ENCODE assay signal across 10 mouse cellular contexts in the genomic region with DNA sequence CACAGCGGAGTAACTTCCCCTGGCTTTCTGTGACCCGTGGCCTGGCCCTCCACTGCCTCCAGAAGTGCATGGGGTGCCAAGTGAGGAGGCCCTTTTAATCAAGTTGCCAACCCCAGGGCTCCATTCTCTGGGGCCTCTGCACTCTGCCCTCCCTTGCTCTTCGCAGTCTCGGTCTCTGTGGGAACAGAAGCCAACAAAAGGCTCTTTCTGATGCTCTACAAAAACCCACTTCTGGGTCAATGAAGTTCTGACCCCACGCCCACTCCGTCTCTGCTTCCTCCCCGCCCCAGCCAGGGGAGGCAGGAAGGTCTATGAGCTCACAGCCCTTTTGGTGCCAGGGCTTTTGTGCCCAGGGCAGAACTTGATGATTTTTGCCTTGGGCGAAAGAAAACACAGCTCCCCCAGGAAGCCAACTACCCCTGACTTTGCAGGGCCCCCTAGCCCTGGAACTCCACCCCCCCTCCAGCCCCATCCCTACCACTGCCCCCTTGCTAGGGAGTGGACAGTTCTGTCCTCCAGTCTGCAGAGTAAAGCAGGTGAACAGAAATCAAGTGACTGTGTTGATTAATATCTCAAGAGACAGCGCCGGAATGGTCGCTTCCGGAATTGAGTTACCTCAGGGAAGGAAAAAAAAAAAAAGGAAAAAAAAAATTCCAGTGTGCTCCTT.
A peak's percentile ranks its signal among the peaks of the same experiment; 100 is the strongest.
DNase-seq lines count a peak whose midpoint lies in the region; ATAC-seq lines count a peak whose summit lies in the region.
"Had no signal": no experiment of that assay in that cellular context is flagged by ENCODE, and none has a peak within 500 bp of the region (broad histone marks: within the 10 kb centered on the region; RNA-seq: fewer than 3 reads in every experiment).

No protein-coding gene starts in this region.

- ATAC-seq in limb, embryonic 12.5 days (ENCODE audit: insufficient number of reproducible peaks, insufficient read depth, low FRiP score, low TSS enrichment, low read depth) = no peak
- peak; percentile 42 for ATAC-seq in forebrain, embryonic 12.5 days (ENCODE audit: low FRiP score)
- ATAC-seq in kidney, embryonic 16.5 days (ENCODE audit: low FRiP score, low TSS enrichment) = peak; percentile 57
- peak; percentile 71 for ATAC-seq in midbrain, embryonic 16.5 days

- H3K27me3 ChIP-seq in limb, embryonic 12.5 days = peaks cover 4% of the 10 kb centered on the region; the same call in 1 of the 2 replicates
- H3K27me3 ChIP-seq in limb, embryonic 10.5 days (ENCODE audit: low read depth, poor library complexity, severe bottlenecking) = peaks cover 16% of the 10 kb centered on the region
- no peaks in the 10 kb centered on the region for H3K27me3 ChIP-seq in forebrain, embryonic 12.5 days
- no peaks in the 10 kb centered on the region for H3K27me3 ChIP-seq in kidney, embryonic 16.5 days (ENCODE audit: insufficient read depth, low read length)
- no peaks in the 10 kb centered on the region for H3K27me3 ChIP-seq in midbrain, embryonic 16.5 days (ENCODE audit: control insufficient read depth, insufficient read depth, low read depth, low read length)
- H3K27me3 ChIP-seq: stomach, embryonic 15.5 days had no signal

- H3K4me1 ChIP-seq in limb, embryonic 12.5 days (replicated peaks) = peaks cover 51% of the 10 kb centered on the region
- peaks cover 45% of the 10 kb centered on the region for H3K4me1 ChIP-seq in limb, embryonic 10.5 days
- H3K4me1 ChIP-seq in forebrain, embryonic 12.5 days = peaks cover 70% of the 10 kb centered on the region
- H3K4me1 ChIP-seq in kidney, embryonic 16.5 days (ENCODE audit: insufficient read depth, low read length) = peaks cover 57% of the 10 kb centered on the region
- H3K4me1 ChIP-seq in midbrain, embryonic 16.5 days (ENCODE audit: control insufficient read depth, insufficient read depth, low read length) = peaks cover 35% of the 10 kb centered on the region

- H3K4me2 ChIP-seq in limb, embryonic 12.5 days = no peak overlapping the region
- peak overlapping the region; percentile 5 for H3K4me2 ChIP-seq in forebrain, embryonic 12.5 days
- no peak overlapping the region for H3K4me2 ChIP-seq in kidney, embryonic 16.5 days (replicated peaks; ENCODE audit: low read depth, low read length)
- H3K4me2 ChIP-seq in midbrain, embryonic 16.5 days (ENCODE audit: low read length) = peak overlapping the region; percentile 17; the same call in 1 of the 2 replicates
- H3K4me2 ChIP-seq: stomach, embryonic 15.5 days had no signal

- WGBS in limb, embryonic 12.5 days = 65% methylated on average over 12 of the region's 12 CpGs
- 72% methylated on average over 12 of the region's 12 CpGs for WGBS in limb, embryonic 10.5 days
- WGBS in forebrain, embryonic 12.5 days = 11% methylated on average over 12 of the region's 12 CpGs
- WGBS in kidney, embryonic 16.5 days = 15% methylated on average over 12 of the region's 12 CpGs
- 16% methylated on average over 12 of the region's 12 CpGs for WGBS in midbrain, embryonic 16.5 days

- no peak overlapping the region for H3K4me3 ChIP-seq in limb, embryonic 12.5 days (replicated peaks)
- no peak overlapping the region for H3K4me3 ChIP-seq in limb, embryonic 10.5 days
- no peak overlapping the region for H3K4me3 ChIP-seq in forebrain, embryonic 12.5 days (replicated peaks)
- H3K4me3 ChIP-seq in kidney, embryonic 16.5 days (ENCODE audit: low read length) = no peak overlapping the region
- H3K4me3 ChIP-seq in midbrain, embryonic 16.5 days (ENCODE audit: low read depth, low read length) = no peak overlapping the region
- H3K4me3 ChIP-seq: stomach, embryonic 15.5 days had no signal

- DNase-seq in limb, embryonic 10.5 days (ENCODE audit: low spot score) = no peak
- DNase-seq in c-Kit-positive CD71-positive TER-119-positive erythroid progenitor cells, embryonic 14.5 days (ENCODE audit: low spot score) = no peak
- no peak for DNase-seq in urinary bladder, postnatal 25 days (ENCODE audit: low spot score)
- DNase-seq in thymus, postnatal 0 days (ENCODE audit: low spot score) = no peak

- H3K9ac ChIP-seq in limb, embryonic 12.5 days (replicated peaks) = no peak overlapping the region
- no peak overlapping the region for H3K9ac ChIP-seq in forebrain, embryonic 12.5 days
- peak overlapping the region; percentile 39 for H3K9ac ChIP-seq in kidney, embryonic 16.5 days (replicated peaks; ENCODE audit: low read length)
- 0 out of 2 replicates have a peak overlapping the region, but pooled peaks have one; percentile 22 for H3K9ac ChIP-seq in midbrain, embryonic 16.5 days (ENCODE audit: low read depth, low read length)
- H3K9ac ChIP-seq: liver, embryonic 14.5 days; stomach, embryonic 15.5 days had no signal

- H3K27ac ChIP-seq in limb, embryonic 12.5 days = 0 out of 2 replicates have a peak overlapping the region, but pooled peaks have one; percentile 17
- no peak overlapping the region for H3K27ac ChIP-seq in limb, embryonic 10.5 days
- H3K27ac ChIP-seq in forebrain, embryonic 12.5 days = peak overlapping the region; percentile 79
- peak overlapping the region; percentile 61 for H3K27ac ChIP-seq in kidney, embryonic 16.5 days (ENCODE audit: low read length)
- H3K27ac ChIP-seq in midbrain, embryonic 16.5 days (ENCODE audit: low read length) = peak overlapping the region; percentile 63
- H3K27ac ChIP-seq: liver, embryonic 14.5 days; stomach, embryonic 15.5 days had no signal

- no peaks in the 10 kb centered on the region for H3K36me3 ChIP-seq in limb, embryonic 12.5 days
- peaks cover 38% of the 10 kb centered on the region for H3K36me3 ChIP-seq in limb, embryonic 10.5 days
- H3K36me3 ChIP-seq in forebrain, embryonic 12.5 days (replicated peaks) = 0 out of 2 replicates have a peak, but pooled peaks cover 5% of the 10 kb centered on the region
- no peaks in the 10 kb centered on the region for H3K36me3 ChIP-seq in kidney, embryonic 16.5 days (ENCODE audit: insufficient read depth, low read length)
- no peaks in the 10 kb centered on the region for H3K36me3 ChIP-seq in midbrain, embryonic 16.5 days (ENCODE audit: control insufficient read depth, insufficient read depth, low read length)
- H3K36me3 ChIP-seq: stomach, embryonic 15.5 days had no signal

- no peaks in the 10 kb centered on the region for H3K9me3 ChIP-seq in limb, embryonic 12.5 days
- H3K9me3 ChIP-seq in limb, embryonic 10.5 days (replicated peaks) = no peaks in the 10 kb centered on the region
- H3K9me3 ChIP-seq in forebrain, embryonic 12.5 days = no peaks in the 10 kb centered on the region
- H3K9me3 ChIP-seq in kidney, embryonic 16.5 days (ENCODE audit: low read length) = no peaks in the 10 kb centered on the region
- no peaks in the 10 kb centered on the region for H3K9me3 ChIP-seq in midbrain, embryonic 16.5 days (replicated peaks; ENCODE audit: control insufficient read depth, low read length, poor library complexity, severe bottlenecking)
- H3K9me3 ChIP-seq: stomach, embryonic 15.5 days had no signal

Comparison
In these comparisons a context has a peak if more than half of its experiments do, and no peak if none do; other contexts are left out.
1. H3K4me2 ChIP-seq: peak in forebrain, embryonic 12.5 days (single experiment) and midbrain, embryonic 16.5 days (single experiment); none in limb, embryonic 12.5 days (single experiment) and kidney, embryonic 16.5 days (single experiment).
2. H3K9ac ChIP-seq: peak in kidney, embryonic 16.5 days (single experiment) and midbrain, embryonic 16.5 days (single experiment); none in limb, embryonic 12.5 days (single experiment) and forebrain, embryonic 12.5 days (single experiment).